Mouse (Mus musculus) intestine, postnatal 0 days (tissue): ENCODE results near the gene Sdc1. TPM values are rescaled to one million over a fixed set of nuclear protein-coding genes. Genes with fewer than 3 reads are reported as not detected.

ENCODE experiments used
- ATAC-seq: fragments of 200-750 bp; cut with Nextera tagmentation; 2 replicates; pipeline ENCODE4 v1.8.0; 2017; ENCODE audit warnings: mild to moderate bottlenecking, moderate TSS enrichment, moderate library complexity
- H3K27ac ChIP-seq: fragments of 300-500 bp; sonication (generic); 2 replicates; pipeline ENCODE4 v1.5.1; 2014; ENCODE audit warnings: mild to moderate bottlenecking, low read depth, low read length, moderate library complexity
- H3K27me3 ChIP-seq: fragments of 300-500 bp; sonication (generic); replicated peaks from 2 replicates; pipeline ENCODE4 v1.6.1; 2014; ENCODE audit warnings: low read length, mixed read lengths; ENCODE audit not compliant: control insufficient read depth, insufficient read depth
- H3K36me3 ChIP-seq: fragments of 300-500 bp; sonication (generic); 2 replicates; pipeline ENCODE4 v1.6.1; 2014; ENCODE audit warnings: mild to moderate bottlenecking, moderate library complexity; ENCODE audit not compliant: control insufficient read depth, insufficient read depth
- H3K4me1 ChIP-seq: fragments of 300-500 bp; sonication (generic); replicated peaks from 2 replicates; pipeline ENCODE4 v1.6.1; 2014; ENCODE audit warnings: antibody characterized with exemption, low read length, mixed read lengths; ENCODE audit not compliant: control insufficient read depth, insufficient read depth
- H3K4me2 ChIP-seq: fragments of 300-500 bp; sonication (generic); replicated peaks from 2 replicates; pipeline ENCODE4 v1.6.1; 2014; ENCODE audit warnings: low read depth, mild to moderate bottlenecking, moderate library complexity
- H3K4me3 ChIP-seq: fragments of 300-500 bp; sonication (generic); 2 replicates; pipeline ENCODE4 v1.5.1; 2014; ENCODE audit warnings: low read depth, low read length
- H3K9ac ChIP-seq: fragments of 300-500 bp; sonication (generic); 2 replicates; pipeline ENCODE4 v1.6.1; 2014; ENCODE audit warnings: mild to moderate bottlenecking, low read depth, low read length
- H3K9me3 ChIP-seq: fragments of 300-500 bp; sonication (generic); 2 replicates; pipeline ENCODE4 v1.6.1; 2016; ENCODE audit warnings: mixed run types; ENCODE audit not compliant: control insufficient read depth
- CTCF ChIP-seq: sonication (generic); IDR thresholded peaks from 2 replicates; pipeline ENCODE4 v1.5.1; 2016; ENCODE audit warnings: low read depth, mild to moderate bottlenecking, control low read depth, antibody characterized with exemption, moderate library complexity
- WGBS: fragments of 180-500 bp; shearing (Covaris S2); extraction: QIAGEN DNeasy Blood & Tissue Kit; methylation state at CpG from one replicate; pipeline ENCODE4 v1.1.7; 2014; 5-methylcytosine and 5-hydroxymethylcytosine counted together
- polyA plus RNA-seq: library from polyadenylated mRNA; unstranded; fragments of >200 nt; fragmentation: Nextera tagmentation; extraction: Ambion mirVana; gene quantifications from 2 replicates; pipeline ENCODE4 v1.2.1, GENCODE M21; 2015

Gene Sdc1
- polyA plus RNA-seq, 1 experiment from 2014 or later: 43.4 TPM

DNA sequence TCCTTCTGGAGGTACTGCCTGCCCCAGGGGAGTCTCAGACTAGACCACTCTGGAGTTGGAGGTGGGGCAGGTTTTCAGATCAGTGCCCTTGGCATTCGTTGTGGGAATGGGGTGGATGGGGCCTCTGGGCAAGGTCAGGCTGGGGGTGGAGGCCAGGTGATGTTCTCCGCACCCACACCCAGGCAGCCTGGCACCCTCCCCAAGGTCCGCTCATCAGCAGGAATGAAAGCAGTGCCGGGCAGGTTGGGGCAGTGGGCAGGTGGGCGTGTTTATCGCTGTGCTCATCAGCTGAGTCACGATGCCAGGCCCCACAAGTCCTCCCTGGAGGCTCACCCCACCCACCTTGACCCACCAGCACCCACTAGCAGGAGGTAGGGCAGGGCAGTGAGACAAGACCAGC, 7.0 kb downstream of the Sdc1 start:
- H3K9me3 ChIP-seq: no peaks in the 10 kb centered on the region
- H3K27ac ChIP-seq: peak overlapping the region; percentile 28; the same call in 1 of the 2 replicates
- peaks cover 32% of the 10 kb centered on the region for H3K4me1 ChIP-seq
- H3K9ac ChIP-seq: 0 out of 2 replicates have a peak overlapping the region, but pooled peaks have one; percentile 11
- no peaks in the 10 kb centered on the region for H3K27me3 ChIP-seq
- H3K4me2 ChIP-seq: peak overlapping the region; percentile 9; the same call in 1 of the 2 replicates
- TF ChIP-seq CTCF: no peak
- no peaks in the 10 kb centered on the region for H3K36me3 ChIP-seq
- no peak overlapping the region for H3K4me3 ChIP-seq
- no peak for ATAC-seq
- 47% methylated on average over 7 of the region's 7 CpGs for WGBS

DNA sequence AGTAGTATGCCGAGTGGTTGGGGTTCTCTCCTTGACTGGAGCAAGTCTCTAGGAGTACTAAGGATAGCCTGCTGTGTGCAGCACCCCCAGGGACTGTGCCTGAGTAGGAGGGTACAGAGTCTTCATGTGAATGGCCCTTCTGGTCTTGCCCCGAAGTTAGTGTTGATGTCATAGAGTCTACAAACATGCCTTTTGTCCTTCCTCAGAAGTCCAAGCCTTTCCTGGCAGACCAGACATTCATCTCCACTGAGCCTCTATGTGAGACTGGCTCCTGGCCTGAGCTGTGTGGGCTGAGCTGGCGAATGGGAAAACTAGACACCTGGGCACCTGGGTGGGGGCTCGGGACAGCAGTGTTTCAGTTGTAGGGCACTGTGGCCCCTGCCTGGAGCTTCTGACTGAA, 8.7 kb downstream of the Sdc1 start:
- WGBS: 41% methylated on average over 4 of the region's 4 CpGs
- Histone ChIP-seq H3K4me1 (peaks cover 33% of the 10 kb centered on the region), H3K36me3 (no peaks in the 10 kb centered on the region), H3K27ac (0 out of 2 replicates have a peak overlapping the region, but pooled peaks have one; percentile 22), H3K9ac (0 out of 2 replicates have a peak overlapping the region, but pooled peaks have one; percentile 4), H3K27me3 (no peaks in the 10 kb centered on the region), H3K4me2 (no peak overlapping the region), H3K9me3 (no peaks in the 10 kb centered on the region), H3K4me3 (no peak overlapping the region)
- peak; percentile 26; the same call in 1 of the 2 replicates for ATAC-seq
- no peak for TF ChIP-seq CTCF

DNA sequence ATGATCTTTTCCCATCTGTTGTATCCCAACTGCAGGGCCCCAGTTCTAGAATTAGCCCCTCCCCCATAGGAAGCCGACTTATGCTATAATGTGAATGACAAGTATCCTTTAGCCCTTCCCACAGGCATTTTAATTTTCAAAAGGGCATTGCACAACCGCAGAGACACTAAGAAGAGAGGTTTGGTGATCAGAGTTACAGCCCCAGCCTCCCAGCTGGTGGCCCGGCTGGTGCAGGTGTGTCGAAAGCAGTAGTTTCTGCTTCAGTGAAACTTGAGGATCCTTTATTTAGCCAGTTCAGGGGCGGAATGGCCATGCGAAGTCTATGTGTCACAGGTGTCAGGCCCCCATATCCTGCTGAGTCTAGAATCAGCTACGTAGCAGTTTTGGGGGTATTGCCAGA, 10.0 kb downstream of the Sdc1 start:
- no peaks in the 10 kb centered on the region for H3K36me3 ChIP-seq
- H3K27me3 ChIP-seq: no peaks in the 10 kb centered on the region
- no peak overlapping the region for H3K9ac ChIP-seq
- no peak overlapping the region for H3K27ac ChIP-seq
- 61% methylated on average over 7 of the region's 7 CpGs for WGBS
- H3K4me3 ChIP-seq: no peak overlapping the region
- no peak overlapping the region for H3K4me2 ChIP-seq
- no peaks in the 10 kb centered on the region for H3K9me3 ChIP-seq
- no peak for ATAC-seq
- H3K4me1 ChIP-seq: peaks cover 36% of the 10 kb centered on the region
- no peak for TF ChIP-seq CTCF

DNA sequence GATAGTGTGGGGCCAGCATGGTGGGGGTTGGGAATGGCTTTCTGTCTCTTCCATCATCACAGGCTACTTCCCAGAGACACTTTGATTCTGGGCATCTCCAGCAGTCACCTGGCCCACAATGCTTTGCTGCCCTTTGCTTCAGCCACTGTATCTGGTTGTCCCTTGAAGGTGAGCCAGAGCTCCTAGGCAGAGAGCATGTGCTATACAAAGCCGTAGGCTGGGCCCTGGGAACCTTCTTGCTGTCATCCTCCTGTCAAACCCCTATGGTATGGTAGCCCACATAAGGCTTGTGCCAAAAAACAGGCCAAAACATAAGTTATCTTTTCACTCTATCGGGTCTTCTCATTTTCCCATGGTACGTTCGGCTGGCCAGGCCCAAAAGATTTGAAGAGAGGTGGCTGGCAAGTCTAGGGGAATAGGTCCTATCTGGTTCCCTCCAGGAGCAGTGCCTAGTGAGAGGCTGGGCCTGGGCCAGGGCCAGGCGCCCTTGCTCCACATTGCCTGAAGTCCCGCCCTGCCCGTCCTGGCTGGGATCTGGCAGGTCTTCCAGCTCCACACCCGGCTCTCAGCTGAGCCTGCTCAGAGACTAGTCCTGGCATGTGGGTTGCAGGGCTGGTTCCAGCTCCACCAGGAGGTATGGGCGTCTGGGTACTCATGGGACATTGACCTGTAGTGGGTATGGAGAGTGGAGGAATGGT, 10.7 kb downstream of the Sdc1 start:
- Histone ChIP-seq H3K9me3 (no peaks in the 10 kb centered on the region), H3K4me1 (peaks cover 36% of the 10 kb centered on the region), H3K27me3 (no peaks in the 10 kb centered on the region), H3K36me3 (no peaks in the 10 kb centered on the region), H3K4me2 (no peak overlapping the region; the same call in 1 of the 2 replicates), H3K9ac (no peak overlapping the region), H3K27ac (no peak overlapping the region), H3K4me3 (no peak overlapping the region)
- no peak for ATAC-seq
- TF ChIP-seq CTCF: no peak
- WGBS: 63% methylated on average over 9 of the region's 9 CpGs

DNA sequence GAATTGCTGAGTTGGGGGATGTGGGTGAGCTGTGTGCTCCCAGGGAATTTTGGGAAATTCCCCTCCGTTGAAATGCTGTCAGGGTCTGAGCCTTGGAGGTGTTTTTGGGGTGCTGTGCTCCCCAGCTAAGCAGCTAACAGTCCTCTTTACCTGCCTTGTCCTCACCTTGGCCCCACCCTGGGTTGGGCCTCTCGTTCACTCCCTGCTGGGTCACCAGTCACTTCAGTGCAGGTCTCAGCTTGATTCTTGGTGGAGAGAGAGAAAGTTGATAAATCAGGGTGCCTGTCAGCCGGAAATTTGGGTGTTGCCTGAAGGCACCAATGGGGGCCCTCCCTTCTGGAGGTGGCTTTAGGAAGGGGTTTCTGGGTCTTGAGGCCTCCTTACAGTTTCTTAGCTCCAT, 11.4 kb downstream of the Sdc1 start:
- Histone ChIP-seq H3K27me3 (no peaks in the 10 kb centered on the region), H3K4me1 (peaks cover 30% of the 10 kb centered on the region), H3K9ac (no peak overlapping the region), H3K36me3 (no peaks in the 10 kb centered on the region), H3K4me3 (no peak overlapping the region), H3K27ac (no peak overlapping the region), H3K9me3 (no peaks in the 10 kb centered on the region), H3K4me2 (no peak overlapping the region; the same call in 1 of the 2 replicates)
- no peak for ATAC-seq
- TF ChIP-seq CTCF: no peak
- WGBS: 46% methylated on average over 3 of the region's 3 CpGs

DNA sequence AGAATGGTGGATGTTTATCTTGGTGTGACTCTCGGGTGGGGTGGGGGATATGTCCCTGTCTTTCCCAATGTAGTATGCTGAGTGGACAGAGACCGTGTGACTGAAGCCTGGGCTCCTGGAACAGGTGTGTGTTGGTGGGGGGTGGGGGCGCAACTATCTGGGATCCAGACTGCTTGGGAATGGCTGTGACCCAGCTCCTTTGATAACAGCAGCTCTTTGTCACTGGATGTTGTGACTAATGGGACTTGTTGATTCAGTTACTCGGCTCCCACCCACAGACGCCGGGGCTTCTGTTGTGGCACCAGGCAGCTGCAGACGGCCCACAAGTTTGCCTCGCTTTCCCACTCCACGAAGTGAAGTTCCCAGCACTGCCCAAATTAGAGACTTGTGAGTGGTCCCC, 13.1 kb downstream of the Sdc1 start:
- TF ChIP-seq CTCF: no peak
- no peak overlapping the region for H3K27ac ChIP-seq
- H3K4me2 ChIP-seq: no peak overlapping the region
- H3K36me3 ChIP-seq: no peaks in the 10 kb centered on the region
- 65% methylated on average over 9 of the region's 9 CpGs for WGBS
- no peaks in the 10 kb centered on the region for H3K9me3 ChIP-seq
- no peak overlapping the region for H3K4me3 ChIP-seq
- H3K4me1 ChIP-seq: peaks cover 23% of the 10 kb centered on the region
- no peak overlapping the region for H3K9ac ChIP-seq
- ATAC-seq: no peak
- H3K27me3 ChIP-seq: no peaks in the 10 kb centered on the region
